Mouse (Mus musculus) thymus, adult 2 months (tissue): ENCODE measurements at regions not wholly inside any gene's neighbourhood (a gene's known extent, or its start where the extent isn't known, plus 50 kb on each side); places are given as distances from the start of the nearest gene placed in this dataset.

Experiments
- DNase-seq: peaks from one replicate; pipeline ENCODE4 v3.0.0; 2021
- H3K27ac ChIP-seq: fragments of 200-500 bp; 2 replicates; pipeline ENCODE4 v1.5.1; 2012; ENCODE audit warnings: low read length, control low read depth; ENCODE audit not compliant: control insufficient read depth, insufficient read depth
- H3K27me3 ChIP-seq: fragments of 200-500 bp; 2 replicates; pipeline ENCODE4 v1.6.1; 2012; ENCODE audit warnings: mild to moderate bottlenecking, low read length, moderate library complexity, mixed read lengths; ENCODE audit not compliant: control insufficient read depth, insufficient read depth
- H3K36me3 ChIP-seq: fragments of 200-500 bp; 2 replicates; pipeline ENCODE4 v1.6.1; 2012; ENCODE audit warnings: mild to moderate bottlenecking, low read length, moderate library complexity; ENCODE audit not compliant: control insufficient read depth, insufficient read depth
- H3K4me1 ChIP-seq: fragments of 200-500 bp; replicated peaks from 2 replicates; pipeline ENCODE4 v1.6.1; 2012; ENCODE audit warnings: low read length; ENCODE audit not compliant: control insufficient read depth, insufficient read depth
- H3K4me3 ChIP-seq: fragments of 200-500 bp; 2 replicates; pipeline ENCODE4 v1.5.1; 2012; ENCODE audit warnings: mild to moderate bottlenecking, low read length, control low read depth, moderate library complexity; ENCODE audit not compliant: control insufficient read depth, insufficient read depth
- CTCF ChIP-seq: fragments of 200-500 bp; IDR thresholded peaks from 2 replicates; pipeline ENCODE4 v1.5.1; 2012; ENCODE audit warnings: mild to moderate bottlenecking, control low read depth, low read length, moderate library complexity, borderline replicate concordance; ENCODE audit not compliant: control insufficient read depth, poor library complexity, insufficient read depth; ENCODE audit errors: extremely low read depth
- POLR2A ChIP-seq: fragments of 200-500 bp; IDR thresholded peaks from 2 replicates; pipeline ENCODE4 v1.6.1; 2012; ENCODE audit warnings: mild to moderate bottlenecking, low read length, control low read depth, moderate library complexity; ENCODE audit not compliant: control insufficient read depth, poor library complexity, insufficient read depth; ENCODE audit errors: extremely low read depth
- WGBS: fragments of 180-500 bp; shearing (Covaris S2); methylation state at CpG from one replicate; pipeline ENCODE4 v1.1.7; 2018; 5-methylcytosine and 5-hydroxymethylcytosine counted together

GRCm38 (mm10) chr7:39866674-39867428 is 349.3 kb downstream of the Zfp619 start:
- Histone ChIP-seq H3K27ac (no peak overlapping the region), H3K4me3 (no peak overlapping the region), H3K36me3 (no peaks in the 10 kb centered on the region), H3K4me1 (no peaks in the 10 kb centered on the region), H3K27me3 (no peaks in the 10 kb centered on the region)
- WGBS = 82% methylated on average over 6 of the region's 6 CpGs
- no peak for TF ChIP-seq CTCF
- no peak for TF ChIP-seq POLR2A
- no peak for DNase-seq

GRCm38 (mm10) chr7:39867451-39867850 is 349.9 kb downstream of the Zfp619 start:
- TF ChIP-seq POLR2A = no peak
- TF ChIP-seq CTCF = no peak
- Histone ChIP-seq H3K4me3 (no peak overlapping the region), H3K36me3 (no peaks in the 10 kb centered on the region), H3K27ac (no peak overlapping the region), H3K4me1 (no peaks in the 10 kb centered on the region), H3K27me3 (no peaks in the 10 kb centered on the region)
- DNase-seq = no peak
- WGBS = 79% methylated on average over 3 of the region's 3 CpGs

GRCm38 (mm10) chr7:39882113-39882512 is 364.5 kb downstream of the Zfp619 start:
- TF ChIP-seq POLR2A = no peak
- no peak for TF ChIP-seq CTCF
- Histone ChIP-seq H3K4me3 (no peak overlapping the region), H3K27ac (no peak overlapping the region), H3K27me3 (no peaks in the 10 kb centered on the region), H3K36me3 (no peaks in the 10 kb centered on the region), H3K4me1 (no peaks in the 10 kb centered on the region)
- no peak for DNase-seq
- 95% methylated on average over 1 of the region's 1 CpGs for WGBS

- DNase-seq = no peak
- H3K36me3 ChIP-seq = no peaks in the 10 kb centered on the region
- H3K27ac ChIP-seq = no peak overlapping the region
- no peaks in the 10 kb centered on the region for H3K4me1 ChIP-seq
- WGBS = 96% methylated on average over 7 of the region's 7 CpGs
- no peak for TF ChIP-seq CTCF
- TF ChIP-seq POLR2A = no peak
- H3K4me3 ChIP-seq = no peak overlapping the region
- H3K27me3 ChIP-seq = no peaks in the 10 kb centered on the region
These were observed 376.8 kb downstream of the Zfp619 start for GRCm38 (mm10) chr7:39894208-39894896.

GRCm38 (mm10) chr7:39896918-39897317 is 379.4 kb downstream of the Zfp619 start:
- DNase-seq = no peak
- WGBS = 84% methylated on average over 2 of the region's 2 CpGs
- no peaks in the 10 kb centered on the region for H3K27me3 ChIP-seq
- H3K27ac ChIP-seq = no peak overlapping the region
- no peak overlapping the region for H3K4me3 ChIP-seq
- no peaks in the 10 kb centered on the region for H3K4me1 ChIP-seq
- H3K36me3 ChIP-seq = no peaks in the 10 kb centered on the region
- no peak for TF ChIP-seq POLR2A
- TF ChIP-seq CTCF = no peak

- TF ChIP-seq CTCF (no peak), POLR2A (no peak)
- Histone ChIP-seq H3K4me3 (no peak overlapping the region), H3K4me1 (no peaks in the 10 kb centered on the region), H3K27ac (no peak overlapping the region), H3K36me3 (no peaks in the 10 kb centered on the region), H3K27me3 (no peaks in the 10 kb centered on the region)
- 97% methylated on average over 1 of the region's 1 CpGs for WGBS
- DNase-seq = no peak
These were observed 380.7 kb downstream of the Zfp619 start for GRCm38 (mm10) chr7:39898268-39898667.

- H3K4me1 ChIP-seq = no peaks in the 10 kb centered on the region
- 81% methylated on average over 1 of the region's 1 CpGs for whole genome bisulfite sequencing
- H3K27ac ChIP-seq = no peak overlapping the region
- no peak for TF ChIP-seq POLR2A
- no peak for TF ChIP-seq CTCF
- no peaks in the 10 kb centered on the region for H3K36me3 ChIP-seq
- no peak for DNase-seq
- H3K4me3 ChIP-seq = no peak overlapping the region
- no peaks in the 10 kb centered on the region for H3K27me3 ChIP-seq
These were observed 416.4 kb downstream of the Zfp619 start for GRCm38 (mm10) chr7:39933946-39934345.
